Mouse (Mus musculus) hindbrain, embryonic 11.5 days (tissue): ENCODE results near the gene Hoxd11. TPM values are rescaled to one million over a fixed set of nuclear protein-coding genes. Genes with fewer than 3 reads are reported as not detected.

Experiments
- ATAC-seq: fragments of 200-750 bp; cut with Nextera tagmentation; 2 replicates; pipeline ENCODE4 v1.8.0; 2017; ENCODE audit warnings: mild to moderate bottlenecking, moderate TSS enrichment, moderate library complexity; ENCODE audit not compliant: low FRiP score
- DNase-seq: peaks from one replicate; pipeline ENCODE4 v3.0.0-alpha.2; 2015; ENCODE audit warnings: low spot score
- H3K27ac ChIP-seq: fragments of 300-500 bp; sonication (generic); 2 replicates; pipeline ENCODE4 v1.5.1; 2014; ENCODE audit warnings: mild to moderate bottlenecking, low read depth, low read length
- H3K27me3 ChIP-seq: fragments of 300-500 bp; sonication (generic); 2 replicates; pipeline ENCODE4 v1.6.1; 2014; ENCODE audit warnings: mild to moderate bottlenecking, low read length, moderate library complexity, mixed read lengths; ENCODE audit not compliant: control insufficient read depth, insufficient read depth
- H3K36me3 ChIP-seq: fragments of 300-500 bp; sonication (generic); 2 replicates; pipeline ENCODE4 v1.6.1; 2014; ENCODE audit warnings: mild to moderate bottlenecking, low read length, moderate library complexity, mixed read lengths; ENCODE audit not compliant: control insufficient read depth, insufficient read depth
- H3K4me1 ChIP-seq: fragments of 300-500 bp; sonication (generic); replicated peaks from 2 replicates; pipeline ENCODE4 v1.6.1; 2014; ENCODE audit warnings: low read length, mixed read lengths; ENCODE audit not compliant: control insufficient read depth, insufficient read depth
- H3K4me2 ChIP-seq: fragments of 300-500 bp; sonication (generic); replicated peaks from 2 replicates; pipeline ENCODE4 v1.6.1; 2014; ENCODE audit warnings: mild to moderate bottlenecking, low read depth, low read length
- H3K4me3 ChIP-seq: fragments of 300-500 bp; sonication (generic); 2 replicates; pipeline ENCODE4 v1.5.1; 2014; ENCODE audit warnings: low read depth, low read length
- H3K9ac ChIP-seq: fragments of 300-500 bp; sonication (generic); 2 replicates; pipeline ENCODE4 v1.6.1; 2014; ENCODE audit warnings: low read depth, low read length
- H3K9me3 ChIP-seq: fragments of 300-500 bp; sonication (generic); 2 replicates; pipeline ENCODE4 v1.6.1; 2016; ENCODE audit warnings: low read length; ENCODE audit not compliant: control insufficient read depth
- WGBS: fragments of 180-500 bp; shearing (Covaris S2); extraction: QIAGEN DNeasy Blood & Tissue Kit; methylation state at CpG from one replicate; pipeline ENCODE4 v1.1.7; 2014; 5-methylcytosine and 5-hydroxymethylcytosine counted together
- polyA plus RNA-seq: library from polyadenylated mRNA; unstranded; fragments of >200 nt; fragmentation: Nextera tagmentation; extraction: Ambion mirVana; gene quantifications from 2 replicates; pipeline ENCODE4 v1.2.1, GENCODE M21; 2014

Gene Hoxd11
- polyA plus RNA-seq, 1 experiment from 2014 or later, result not detected

DNA sequence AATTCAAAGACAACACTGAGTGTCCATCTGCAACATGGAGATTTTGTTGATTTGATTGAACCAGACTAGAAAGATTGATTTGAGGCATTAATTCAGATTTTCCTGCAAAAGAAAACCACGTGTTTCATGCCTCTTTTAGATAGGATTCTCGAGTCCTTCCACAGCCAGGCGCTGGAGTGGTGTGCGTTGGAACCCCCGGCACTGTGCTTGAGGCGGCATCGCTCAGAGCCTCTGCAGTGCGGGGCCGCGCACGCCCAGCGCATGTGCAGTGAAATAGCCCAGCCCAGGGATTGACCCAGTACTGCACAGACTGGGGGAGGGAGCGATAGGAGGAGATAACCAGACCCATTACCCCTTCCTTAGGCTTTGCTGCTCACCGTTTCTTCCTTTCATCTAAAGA, 35.5 kb downstream of the Hoxd11 start:
- Histone ChIP-seq H3K4me1 (no peaks in the 10 kb centered on the region), H3K27ac (no peak overlapping the region), H3K9me3 (no peaks in the 10 kb centered on the region), H3K9ac (no peak overlapping the region), H3K36me3 (no peaks in the 10 kb centered on the region), H3K4me2 (no peak overlapping the region), H3K4me3 (no peak overlapping the region), H3K27me3 (peaks cover 78% of the 10 kb centered on the region)
- no peak for DNase-seq
- peak; percentile 53; the same call in 1 of the 2 replicates for ATAC-seq
- 3% methylated on average over 14 of the region's 14 CpGs for WGBS

DNA sequence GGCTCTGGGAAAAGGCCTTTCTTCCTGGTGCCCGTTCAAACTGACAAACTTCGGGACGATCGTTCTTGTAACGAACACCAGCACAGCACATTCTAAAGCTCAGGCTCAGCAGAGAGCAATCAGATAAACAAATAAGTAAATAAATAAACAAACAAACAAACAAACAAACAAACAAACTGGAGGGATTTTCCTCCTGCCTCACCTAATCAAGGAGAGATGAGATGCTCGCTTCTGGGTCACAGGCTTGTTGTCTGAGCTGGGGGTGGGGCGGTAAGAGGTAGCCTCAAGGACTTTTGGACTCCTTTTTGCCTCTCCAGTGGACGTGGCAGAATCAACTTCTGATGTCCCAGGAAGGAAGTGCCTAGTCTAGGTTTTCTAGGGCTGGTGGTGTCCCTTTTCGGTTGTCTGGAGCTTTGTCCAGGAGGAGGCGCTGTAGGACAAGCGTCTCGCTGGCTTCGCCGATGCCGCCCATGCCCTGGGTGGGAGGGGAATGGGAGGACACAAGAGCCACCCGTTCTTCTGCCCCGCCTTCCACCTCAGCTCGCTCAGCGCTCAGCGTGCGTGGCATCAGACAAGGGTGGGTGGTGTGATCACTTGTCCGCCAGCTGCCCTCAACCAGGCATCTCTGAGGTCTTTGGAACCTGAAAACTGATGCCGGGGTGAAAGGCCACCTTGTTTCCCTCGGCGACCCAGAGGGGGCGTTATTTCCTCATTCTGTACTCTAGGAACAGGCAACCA, 36.3 kb downstream of the Hoxd11 start:
- H3K27ac ChIP-seq, result no peak overlapping the region
- DNase-seq (peak; percentile 97), ATAC-seq (peak; percentile 83)
- H3K4me1 ChIP-seq, result no peaks in the 10 kb centered on the region
- WGBS, result 2% methylated on average over 26 of the region's 26 CpGs
- peak overlapping the region; percentile 37 for H3K4me2 ChIP-seq
- peaks cover 75% of the 10 kb centered on the region for H3K27me3 ChIP-seq
- H3K9me3 ChIP-seq, result no peaks in the 10 kb centered on the region
- H3K9ac ChIP-seq, result no peak overlapping the region
- H3K36me3 ChIP-seq, result no peaks in the 10 kb centered on the region
- 0 out of 2 replicates have a peak overlapping the region, but pooled peaks have one; percentile 8 for H3K4me3 ChIP-seq

DNA sequence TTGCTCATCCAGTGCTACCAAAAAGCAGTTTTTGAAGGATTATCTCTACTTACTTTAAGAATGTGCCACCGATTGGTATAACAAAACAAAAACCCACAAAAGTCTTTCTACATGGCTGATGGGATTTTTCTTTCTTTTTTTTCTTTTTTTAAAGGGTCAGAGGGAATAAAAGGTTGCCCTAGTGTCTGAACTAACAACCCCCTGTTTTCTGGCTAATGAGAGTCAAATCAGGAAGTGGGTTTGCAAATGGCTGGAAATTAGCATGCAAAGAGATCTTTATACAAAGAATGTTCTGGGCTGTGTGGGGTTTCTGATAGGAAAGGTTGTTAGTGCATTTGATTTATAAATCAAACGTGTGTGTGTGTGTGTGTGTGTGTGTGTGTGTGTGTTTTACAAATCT, 41.0 kb downstream of the Hoxd11 start:
- ATAC-seq (no peak), DNase-seq (no peak)
- Histone ChIP-seq H3K27me3 (peaks cover 83% of the 10 kb centered on the region), H3K36me3 (no peaks in the 10 kb centered on the region), H3K4me2 (no peak overlapping the region), H3K9ac (no peak overlapping the region), H3K4me1 (no peaks in the 10 kb centered on the region), H3K9me3 (no peaks in the 10 kb centered on the region), H3K27ac (no peak overlapping the region), H3K4me3 (no peak overlapping the region)
- 10% methylated on average over 2 of the region's 2 CpGs for WGBS

DNA sequence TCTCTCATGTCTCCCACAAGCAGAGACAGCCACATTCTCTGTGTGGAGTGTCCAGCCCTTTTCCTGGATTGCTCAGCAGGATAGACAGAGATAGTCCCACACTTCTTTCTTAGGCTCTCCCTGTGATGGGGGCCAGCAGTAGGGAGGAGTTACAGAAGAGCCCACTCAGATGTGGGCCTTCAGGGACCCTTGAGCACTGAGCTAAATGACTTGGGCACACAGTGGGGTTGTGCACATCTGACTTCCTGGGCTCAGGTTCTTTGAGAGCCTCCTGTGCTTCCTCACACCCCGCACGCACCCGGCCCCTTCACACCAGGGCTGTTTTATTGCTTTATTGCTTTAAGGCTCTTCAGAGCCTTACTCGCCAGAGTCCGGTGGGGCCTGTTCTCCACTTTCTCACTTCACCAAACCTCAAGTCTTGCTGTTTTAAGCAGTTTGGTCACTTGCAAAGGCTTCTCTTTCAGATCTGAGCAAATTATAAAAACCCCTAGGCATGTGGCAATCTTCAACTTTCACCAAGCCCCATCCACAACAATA, 41.7 kb downstream of the Hoxd11 start:
- Histone ChIP-seq H3K9me3 (no peaks in the 10 kb centered on the region), H3K4me1 (no peaks in the 10 kb centered on the region), H3K4me3 (no peak overlapping the region), H3K27ac (no peak overlapping the region), H3K27me3 (peaks cover 83% of the 10 kb centered on the region), H3K36me3 (no peaks in the 10 kb centered on the region), H3K9ac (no peak overlapping the region), H3K4me2 (no peak overlapping the region)
- DNase-seq, result no peak
- no peak for ATAC-seq
- 11% methylated on average over 5 of the region's 5 CpGs for WGBS

DNA sequence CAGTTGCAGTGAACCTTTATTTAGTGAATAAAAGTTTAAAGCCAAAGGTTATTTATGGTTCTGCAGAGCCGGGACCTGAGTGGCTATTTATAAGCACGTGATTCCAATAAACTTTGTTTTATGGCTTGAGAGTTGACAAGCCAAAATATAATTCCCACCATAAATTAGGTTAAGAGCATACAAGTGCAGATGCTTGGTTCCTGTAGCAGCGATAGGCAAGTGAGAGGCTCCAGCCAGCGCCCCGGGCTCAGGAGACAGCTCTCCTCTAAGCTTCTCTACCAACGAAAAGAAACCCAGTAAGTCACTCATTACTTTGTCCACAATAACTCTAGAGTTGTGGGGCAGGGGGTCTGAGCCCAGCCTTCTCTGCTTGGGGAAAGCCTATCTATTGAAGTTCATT, 42.5 kb downstream of the Hoxd11 start:
- Histone ChIP-seq H3K4me2 (no peak overlapping the region), H3K4me3 (peak overlapping the region; percentile 58; the same call in 1 of the 2 replicates), H3K4me1 (no peaks in the 10 kb centered on the region), H3K27me3 (peaks cover 85% of the 10 kb centered on the region), H3K9ac (0 out of 2 replicates have a peak overlapping the region, but pooled peaks have one; percentile 12), H3K27ac (no peak overlapping the region), H3K36me3 (no peaks in the 10 kb centered on the region), H3K9me3 (no peaks in the 10 kb centered on the region)
- ATAC-seq (no peak), DNase-seq (no peak)
- WGBS, result 7% methylated on average over 6 of the region's 6 CpGs

DNA sequence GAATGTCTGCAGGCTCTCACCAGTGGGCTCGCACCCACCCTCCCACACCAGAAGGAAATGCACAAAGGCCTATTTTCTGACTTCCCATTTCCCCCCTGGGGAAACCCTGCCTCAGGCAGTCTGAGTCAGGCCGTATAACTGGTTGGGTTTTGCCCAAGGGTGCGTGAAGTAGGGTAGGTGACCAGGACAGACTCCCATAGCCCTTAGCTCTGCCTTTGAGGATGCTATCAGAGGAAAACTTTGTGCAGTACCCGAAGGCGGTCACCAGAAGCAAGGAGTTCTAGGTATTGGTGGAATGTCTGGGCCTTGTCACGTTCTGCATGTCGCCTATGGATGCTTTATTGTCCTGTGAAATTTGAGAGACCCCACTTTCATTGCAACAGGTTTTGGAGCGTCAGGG, 43.6 kb downstream of the Hoxd11 start:
- H3K27me3 ChIP-seq, result peaks cover 93% of the 10 kb centered on the region
- H3K4me1 ChIP-seq, result no peaks in the 10 kb centered on the region
- peak overlapping the region; percentile 58 for H3K4me3 ChIP-seq
- H3K36me3 ChIP-seq, result no peaks in the 10 kb centered on the region
- H3K27ac ChIP-seq, result 0 out of 2 replicates have a peak overlapping the region, but pooled peaks have one; percentile 81
- H3K9ac ChIP-seq, result peak overlapping the region; percentile 62
- H3K9me3 ChIP-seq, result no peaks in the 10 kb centered on the region
- peak overlapping the region; percentile 39 for H3K4me2 ChIP-seq
- no peak for ATAC-seq
- 7% methylated on average over 8 of the region's 8 CpGs for WGBS
- DNase-seq, result no peak

DNA sequence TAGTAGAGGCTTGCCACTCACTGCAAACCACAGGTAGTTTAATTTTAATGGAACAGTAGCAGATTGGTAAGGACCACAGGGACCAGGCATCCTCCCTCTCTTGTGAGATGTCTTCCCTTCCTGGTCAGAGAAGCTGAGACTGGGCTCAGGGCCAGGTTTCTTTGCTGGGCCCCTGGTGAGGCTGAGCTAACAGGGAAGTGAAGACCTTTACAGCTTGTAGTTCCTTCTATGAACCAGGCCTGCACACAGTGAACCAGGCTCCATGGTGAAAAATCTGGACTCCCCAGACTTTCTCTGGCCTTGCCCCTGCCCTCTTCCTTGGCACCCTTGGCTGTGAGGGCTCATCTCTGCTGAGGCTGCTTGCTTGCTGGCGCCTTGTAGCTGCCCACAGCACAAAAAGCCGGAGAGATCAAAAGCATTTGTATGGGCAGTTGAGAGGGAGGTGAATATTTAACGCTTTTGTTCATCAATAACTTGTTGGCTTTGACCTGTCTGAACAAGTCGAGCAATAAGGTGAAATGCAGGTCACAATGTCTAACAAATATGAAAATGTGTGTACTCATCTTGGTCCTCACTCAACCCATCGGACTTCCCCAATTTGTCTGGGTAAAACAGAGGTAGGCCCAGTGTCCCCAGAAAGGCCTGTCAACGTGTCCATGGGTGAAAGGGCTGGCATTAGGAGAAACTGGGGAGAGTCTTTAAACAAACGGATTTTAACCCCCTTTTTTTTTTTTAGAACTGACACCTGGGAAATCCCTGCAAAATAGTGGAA, 45.1 kb downstream of the Hoxd11 start:
- Histone ChIP-seq H3K9me3 (no peaks in the 10 kb centered on the region), H3K4me1 (no peaks in the 10 kb centered on the region), H3K36me3 (no peaks in the 10 kb centered on the region), H3K9ac (peak overlapping the region; percentile 62), H3K27ac (peak overlapping the region; percentile 81), H3K4me3 (peak overlapping the region; percentile 58), H3K27me3 (peaks cover 97% of the 10 kb centered on the region), H3K4me2 (peak overlapping the region; percentile 39)
- no peak for DNase-seq
- ATAC-seq, result no peak
- WGBS, result 8% methylated on average over 7 of the region's 7 CpGs

DNA sequence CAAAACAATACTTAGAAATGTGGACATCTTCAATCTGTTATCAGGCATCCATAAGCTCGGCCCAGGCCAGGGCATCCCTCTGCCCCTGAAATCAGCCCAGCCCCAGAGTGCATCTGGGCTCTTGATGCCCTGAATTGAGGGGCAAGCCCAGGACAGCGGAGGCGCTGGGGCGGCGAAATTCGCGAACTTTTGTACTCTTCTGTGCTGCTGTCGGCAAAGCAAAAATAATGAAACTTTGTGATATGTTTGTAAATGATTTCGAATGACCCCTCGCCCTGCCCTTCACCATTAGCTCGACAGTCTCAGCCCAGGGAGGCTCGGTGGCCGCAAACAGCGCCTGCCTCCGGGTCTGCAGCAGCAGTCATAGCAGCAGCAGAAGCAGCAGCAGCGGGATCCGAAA, 45.8 kb downstream of the Hoxd11 start:
- ATAC-seq (no peak), DNase-seq (no peak)
- Histone ChIP-seq H3K4me2 (peak overlapping the region; percentile 39), H3K4me3 (peak overlapping the region; percentile 58), H3K9me3 (no peaks in the 10 kb centered on the region), H3K4me1 (no peaks in the 10 kb centered on the region), H3K27me3 (peaks cover 94% of the 10 kb centered on the region), H3K27ac (peak overlapping the region; percentile 81), H3K9ac (peak overlapping the region; percentile 62), H3K36me3 (no peaks in the 10 kb centered on the region)
- 1% methylated on average over 17 of the region's 17 CpGs for WGBS
